Mouse (Mus musculus): ENCODE data around the gene Sorbs1.

- no peak for TF ChIP-seq MAFK (IDR thresholded peaks at IDR 0.05; ENCODE audit: insufficient read depth, low read depth, low read length)
- TF ChIP-seq CHD2 (IDR thresholded peaks at IDR 0.05; ENCODE audit: low read depth, low read length): no peak
- TF ChIP-seq ZC3H11A (IDR thresholded peaks at IDR 0.05; ENCODE audit: borderline replicate concordance, low read depth, low read length): no peak
- no peak for TF ChIP-seq HCFC1 (IDR thresholded peaks at IDR 0.05; ENCODE audit: borderline replicate concordance, insufficient read depth, low read length)
Observed at GRCm38 (mm10) chr19:40488853-40489454, 24.6 kb downstream of the Sorbs1 start.

Measured in ES-E14 (cell line).